Comparison of ENCODE assay signal across 8 mouse cellular contexts in the genomic region with DNA sequence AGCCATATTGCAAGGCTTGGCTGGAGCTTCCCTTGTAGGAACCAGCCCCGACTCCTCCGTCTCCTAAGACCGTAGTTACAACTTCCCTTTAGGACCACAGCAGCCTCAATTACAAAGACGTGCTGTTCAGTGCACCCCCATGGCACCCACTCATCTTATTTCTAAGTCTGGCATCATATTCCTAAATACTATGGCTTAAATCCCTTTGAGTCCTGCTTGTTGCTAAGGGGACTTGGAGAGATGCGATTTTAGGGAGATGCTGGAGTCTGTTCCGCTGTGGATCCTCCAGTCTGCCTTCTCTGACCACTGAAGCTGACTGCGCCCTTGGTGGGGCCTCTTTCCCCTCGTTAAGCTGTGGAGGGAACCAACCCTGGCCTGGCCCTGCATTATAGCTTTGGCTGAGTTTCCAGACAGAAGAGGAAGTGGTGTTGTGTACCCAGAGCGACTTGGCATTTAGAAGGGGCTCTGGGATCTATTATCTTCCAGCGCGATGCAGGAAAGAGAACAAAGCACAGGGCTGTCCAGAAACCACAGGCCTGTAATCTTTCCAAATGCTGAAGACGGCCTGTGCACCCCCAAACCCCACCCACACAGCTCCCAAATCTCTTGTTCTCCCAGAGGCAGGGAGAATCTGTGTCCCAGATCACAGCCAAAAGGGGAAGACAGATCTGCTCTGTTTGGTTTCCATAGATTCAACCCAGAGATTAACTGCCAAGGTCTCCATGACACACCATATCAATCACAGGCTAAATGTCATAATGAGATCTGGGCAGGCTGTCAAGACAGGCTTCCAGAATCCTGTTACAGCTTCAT. TPM values are rescaled to one million over a fixed set of nuclear protein-coding genes. Genes with fewer than 3 reads are reported as not detected.
DNase-seq lines count a peak whose midpoint lies in the region; ATAC-seq and TF ChIP-seq lines count a peak whose summit lies in the region.
"Had no signal": no experiment of that assay in that cellular context is flagged by ENCODE, and none has a peak within 500 bp of the region (broad histone marks: within the 10 kb centered on the region; RNA-seq: fewer than 3 reads in every experiment).

No protein-coding gene starts in this region.

- peaks cover 35% of the 10 kb centered on the region for H3K4me1 ChIP-seq in bone marrow macrophage, adult 2 months (ENCODE audit: control insufficient read depth, insufficient read depth, low read length)
- H3K4me1 ChIP-seq in intestine, embryonic 15.5 days (replicated peaks): no peaks in the 10 kb centered on the region; the same call in 1 of the 2 replicates
- no peaks in the 10 kb centered on the region for H3K4me1 ChIP-seq in liver, embryonic 15.5 days (replicated peaks)
- H3K4me1 ChIP-seq in neural tube, embryonic 15.5 days: peaks cover 16% of the 10 kb centered on the region

- TF ChIP-seq CTCF in bone marrow macrophage, adult 2 months (IDR thresholded peaks at IDR 0.05; ENCODE audit: low read depth, low read length): no peak

- TF ChIP-seq POLR2A in bone marrow macrophage, adult 2 months (IDR thresholded peaks at IDR 0.05; ENCODE audit: borderline replicate concordance, low read depth, low read length): no peak

- no peak overlapping the region for H3K9ac ChIP-seq in intestine, embryonic 15.5 days
- no peak overlapping the region for H3K9ac ChIP-seq in liver, embryonic 15.5 days
- H3K9ac ChIP-seq in neural tube, embryonic 15.5 days (replicated peaks): no peak overlapping the region

- no peaks in the 10 kb centered on the region for H3K9me3 ChIP-seq in intestine, embryonic 15.5 days
- H3K9me3 ChIP-seq in liver, embryonic 15.5 days (replicated peaks): no peaks in the 10 kb centered on the region
- H3K9me3 ChIP-seq in neural tube, embryonic 15.5 days (replicated peaks): no peaks in the 10 kb centered on the region

- H3K27me3 ChIP-seq in intestine, embryonic 15.5 days (replicated peaks): no peaks in the 10 kb centered on the region
- H3K27me3 ChIP-seq in liver, embryonic 15.5 days: peaks cover 8% of the 10 kb centered on the region; the same call in 1 of the 2 replicates
- no peaks in the 10 kb centered on the region for H3K27me3 ChIP-seq in neural tube, embryonic 15.5 days (replicated peaks)

- ATAC-seq in intestine, embryonic 15.5 days: peak; percentile 41; the same call in 1 of the 2 replicates
- ATAC-seq in liver, embryonic 15.5 days (ENCODE audit: insufficient read depth): no peak
- peak; percentile 50; the same call in 1 of the 2 replicates for ATAC-seq in neural tube, embryonic 15.5 days (ENCODE audit: low FRiP score)
- no peak for ATAC-seq in erythroid progenitor cell, adult 5-6 weeks (replicated peaks; ENCODE audit: low FRiP score, poor library complexity, severe bottlenecking)

- no peaks in the 10 kb centered on the region for H3K36me3 ChIP-seq in intestine, embryonic 15.5 days
- no peaks in the 10 kb centered on the region for H3K36me3 ChIP-seq in liver, embryonic 15.5 days (replicated peaks)
- H3K36me3 ChIP-seq in neural tube, embryonic 15.5 days: no peaks in the 10 kb centered on the region

- no peak overlapping the region for H3K4me2 ChIP-seq in intestine, embryonic 15.5 days (replicated peaks)
- H3K4me2 ChIP-seq in liver, embryonic 15.5 days: no peak overlapping the region
- no peak overlapping the region for H3K4me2 ChIP-seq in neural tube, embryonic 15.5 days

- 51% methylated on average over 12 of the region's 12 CpGs for WGBS in intestine, embryonic 15.5 days
- WGBS in liver, embryonic 15.5 days (ENCODE audit: insufficient replicate concordance): 12% methylated on average over 12 of the region's 12 CpGs
- WGBS in neural tube, embryonic 15.5 days: 50% methylated on average over 12 of the region's 12 CpGs

- H3K4me3 ChIP-seq in bone marrow macrophage, adult 2 months (ENCODE audit: insufficient read depth, low read length): no peak overlapping the region
- H3K4me3 ChIP-seq in intestine, embryonic 15.5 days (replicated peaks): no peak overlapping the region
- H3K4me3 ChIP-seq in liver, embryonic 15.5 days (replicated peaks): no peak overlapping the region
- H3K4me3 ChIP-seq in neural tube, embryonic 15.5 days (replicated peaks): no peak overlapping the region
- H3K4me3 ChIP-seq: erythroblast, embryonic 14.5 days had no signal

- peak; percentile 90 for DNase-seq in Muller cell, postnatal 12 days (ENCODE audit: inconsistent ontology term)
- DNase-seq in gastrocnemius, postnatal 25 days: peak; percentile 55

- peak overlapping the region; percentile 85 for H3K27ac ChIP-seq in bone marrow macrophage, adult 2 months (ENCODE audit: insufficient read depth, low read depth, low read length)
- H3K27ac ChIP-seq in intestine, embryonic 15.5 days: peak overlapping the region; percentile 40; the same call in 1 of the 2 replicates
- peak overlapping the region; percentile 51; the same call in 1 of the 2 replicates for H3K27ac ChIP-seq in liver, embryonic 15.5 days (replicated peaks)
- H3K27ac ChIP-seq in neural tube, embryonic 15.5 days (replicated peaks): peak overlapping the region; percentile 58

RNA-seq across cellular contexts. Expression of gene Dupd1, which starts 7.4 kb away (rescaled TPM):
- not detected in 2 replicates for polyA plus RNA-seq in bone marrow macrophage, adult 2 months (2012; ENCODE audit: insufficient read depth, insufficient read length, missing spikeins)
- total RNA-seq in gastrocnemius, postnatal 25 days (2021): 10 to 100 TPM; 57.7 to 62.2 TPM
- polyA plus RNA-seq in intestine, embryonic 15.5 days (2015; fragmentation: Nextera tagmentation; extraction: Ambion mirVana): not detected in 2 replicates
- 0.10 TPM in 1 of 2 replicates, not detected in the other for polyA plus RNA-seq in liver, embryonic 15.5 days (2015; fragmentation: Nextera tagmentation; extraction: Ambion mirVana)
- 0.15 and 0.22 TPM in 2 replicates for polyA plus RNA-seq in neural tube, embryonic 15.5 days (2015; fragmentation: Nextera tagmentation; extraction: Ambion mirVana)
- total RNA-seq in erythroid progenitor cell, adult 5-6 weeks (2015; ENCODE audit: low replicate concordance): not detected in 2 replicates
- not detected in 2 replicates for total RNA-seq in erythroid progenitor cell, adult 5-6 weeks (2017; ENCODE audit: low replicate concordance)

RNA-seq across cellular contexts. Expression of gene Samd8, which starts 43.4 kb away (rescaled TPM):
- 19.6 and 22.9 TPM in 2 replicates for polyA plus RNA-seq in bone marrow macrophage, adult 2 months (2012; ENCODE audit: insufficient read depth, insufficient read length, missing spikeins)
- 10 to 100 TPM; 35.5 to 43.7 TPM for total RNA-seq in gastrocnemius, postnatal 25 days (2021)
- 11.6 and 12.9 TPM in 2 replicates for polyA plus RNA-seq in intestine, embryonic 15.5 days (2015; fragmentation: Nextera tagmentation; extraction: Ambion mirVana)
- 2.8 and 3.3 TPM in 2 replicates for polyA plus RNA-seq in liver, embryonic 15.5 days (2015; fragmentation: Nextera tagmentation; extraction: Ambion mirVana)
- 16.1 and 20.6 TPM in 2 replicates for polyA plus RNA-seq in neural tube, embryonic 15.5 days (2015; fragmentation: Nextera tagmentation; extraction: Ambion mirVana)
- 2.5 and 2.9 TPM in 2 replicates for total RNA-seq in erythroid progenitor cell, adult 5-6 weeks (2015; ENCODE audit: low replicate concordance)
- total RNA-seq in erythroid progenitor cell, adult 5-6 weeks (2017; ENCODE audit: low replicate concordance): 2.1 and 10.8 TPM in 2 replicates

RNA-seq across cellular contexts. Expression of gene Dusp13, which starts 44.0 kb away (rescaled TPM):
- polyA plus RNA-seq in bone marrow macrophage, adult 2 months (2012; ENCODE audit: insufficient read depth, insufficient read length, missing spikeins): 0.79 TPM in 1 of 2 replicates, not detected in the other
- total RNA-seq in gastrocnemius, postnatal 25 days (2021): 100 to 1,000 TPM; 145 to 174 TPM
- not detected in 2 replicates for polyA plus RNA-seq in intestine, embryonic 15.5 days (2015; fragmentation: Nextera tagmentation; extraction: Ambion mirVana)
- polyA plus RNA-seq in liver, embryonic 15.5 days (2015; fragmentation: Nextera tagmentation; extraction: Ambion mirVana): 0.16 and 0.18 TPM in 2 replicates
- 0.23 TPM in 1 of 2 replicates, not detected in the other for polyA plus RNA-seq in neural tube, embryonic 15.5 days (2015; fragmentation: Nextera tagmentation; extraction: Ambion mirVana)
- total RNA-seq in erythroid progenitor cell, adult 5-6 weeks (2015; ENCODE audit: low replicate concordance): not detected in 2 replicates
- not detected in 2 replicates for total RNA-seq in erythroid progenitor cell, adult 5-6 weeks (2017; ENCODE audit: low replicate concordance)
- polyA plus RNA-seq: erythroblast, embryonic 14.5 days had no signal

Comparison
In these comparisons a context has a peak if more than half of its experiments do, and no peak if none do; other contexts are left out.
1. ATAC-seq: peak in intestine, embryonic 15.5 days (single experiment) and neural tube, embryonic 15.5 days (single experiment); none in liver, embryonic 15.5 days (single experiment) and erythroid progenitor cell, adult 5-6 weeks (single experiment).
2. Peak in every context shown above with its lines, with median percentiles within 50 percentile points of each other: H3K27ac ChIP-seq.